Mouse (Mus musculus) embryonic facial prominence, embryonic 13.5 days (tissue): ENCODE data around the gene E130114P18Rik. TPM values are rescaled to one million over a fixed set of nuclear protein-coding genes. Genes with fewer than 3 reads are reported as not detected.
A peak's percentile ranks its signal among the peaks of the same experiment; 100 is the strongest.

Source experiments
- ATAC-seq: fragments of 200-750 bp; cut with Nextera tagmentation; 2 replicates; pipeline ENCODE4 v1.8.0; 2017; ENCODE audit warnings: low read depth; ENCODE audit not compliant: insufficient number of reproducible peaks, insufficient read depth, low FRiP score, low TSS enrichment
- H3K27ac ChIP-seq: fragments of 300-500 bp; sonication (generic); 2 replicates; pipeline ENCODE4 v1.5.1; 2015; ENCODE audit warnings: moderate library complexity, mild to moderate bottlenecking, inconsistent platforms
- H3K27me3 ChIP-seq: fragments of 300-500 bp; sonication (generic); 2 replicates; pipeline ENCODE4 v1.6.1; 2015; ENCODE audit warnings: mild to moderate bottlenecking, inconsistent platforms
- H3K36me3 ChIP-seq: fragments of 300-500 bp; sonication (generic); 2 replicates; pipeline ENCODE4 v1.6.1; 2015; ENCODE audit warnings: mild to moderate bottlenecking, inconsistent platforms
- H3K4me1 ChIP-seq: fragments of 300-500 bp; sonication (generic); 2 replicates; pipeline ENCODE4 v1.6.1; 2015; ENCODE audit warnings: inconsistent platforms
- H3K4me2 ChIP-seq: fragments of 300-500 bp; sonication (generic); 2 replicates; pipeline ENCODE4 v1.6.1; 2015; ENCODE audit warnings: moderate library complexity, mild to moderate bottlenecking, inconsistent platforms
- H3K4me3 ChIP-seq: fragments of 300-500 bp; sonication (generic); 2 replicates; pipeline ENCODE4 v1.5.1; 2015; ENCODE audit warnings: mild to moderate bottlenecking, inconsistent platforms
- H3K9ac ChIP-seq: fragments of 300-500 bp; sonication (generic); 2 replicates; pipeline ENCODE4 v1.6.1; 2015; ENCODE audit warnings: mild to moderate bottlenecking, inconsistent platforms
- H3K9me3 ChIP-seq: fragments of 300-500 bp; sonication (generic); 2 replicates; pipeline ENCODE4 v1.6.1; 2016; ENCODE audit warnings: inconsistent platforms
- WGBS: fragments of 180-500 bp; shearing (Covaris S2); methylation state at CpG from one replicate; pipeline ENCODE4 v1.1.7; 2015; ENCODE audit warnings: mixed read lengths; 5-methylcytosine and 5-hydroxymethylcytosine counted together
- polyA plus RNA-seq: library from polyadenylated mRNA; unstranded; fragments of >200 nt; fragmentation: Nextera tagmentation; extraction: Ambion mirVana; gene quantifications from 2 replicates; pipeline ENCODE4 v1.2.1, GENCODE M21; 2015

The E130114P18Rik gene
- polyA plus RNA-seq, 1 experiment from 2014 or later, result 5.0 TPM

GRCm38 (mm10) chr4:97758661-97759060 lies 19.2 kb downstream of the E130114P18Rik start:
- Histone ChIP-seq H3K4me1 (peaks cover 18% of the 10 kb centered on the region; the same call in 1 of the 2 replicates), H3K36me3 (no peaks in the 10 kb centered on the region), H3K9me3 (no peaks in the 10 kb centered on the region), H3K27ac (no peak overlapping the region), H3K4me3 (peak overlapping the region; percentile 57), H3K4me2 (peak overlapping the region; percentile 73), H3K27me3 (peaks cover 25% of the 10 kb centered on the region), H3K9ac (peak overlapping the region; percentile 77; the same call in 1 of the 2 replicates)
- ATAC-seq, result no peak
- WGBS, result 32% methylated on average over 3 of the region's 3 CpGs

DNA sequence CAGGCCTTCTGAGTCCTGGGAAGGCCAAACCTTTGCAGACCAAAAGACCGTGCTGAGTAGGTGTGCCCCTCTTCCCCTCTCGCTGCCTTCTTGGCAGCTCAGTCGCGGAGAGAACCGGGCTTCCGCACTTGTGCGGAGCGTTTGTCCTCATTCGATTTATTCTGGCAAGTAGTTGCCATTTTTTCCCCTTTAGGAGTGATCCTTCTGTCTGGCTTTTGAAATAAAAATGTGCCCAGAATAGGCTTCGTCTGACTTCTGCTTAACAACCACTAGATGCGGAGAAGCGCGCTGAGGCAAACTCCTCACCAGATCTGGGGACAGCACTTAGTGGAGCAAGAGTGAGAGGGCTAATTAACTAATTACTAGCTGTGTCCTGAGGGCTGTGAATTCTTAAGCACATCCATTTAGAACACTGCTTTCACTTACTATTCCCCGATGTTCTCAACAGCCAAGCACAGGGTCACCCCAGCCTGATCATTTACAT lies 19.9 kb downstream of the E130114P18Rik start:
- Histone ChIP-seq H3K4me2 (peak overlapping the region; percentile 73), H3K9me3 (no peaks in the 10 kb centered on the region), H3K36me3 (no peaks in the 10 kb centered on the region), H3K4me1 (peaks cover 18% of the 10 kb centered on the region; the same call in 1 of the 2 replicates), H3K27me3 (peaks cover 31% of the 10 kb centered on the region), H3K4me3 (peak overlapping the region; percentile 57), H3K9ac (peak overlapping the region; percentile 77), H3K27ac (peak overlapping the region; percentile 84)
- 2% methylated on average over 14 of the region's 14 CpGs for WGBS
- ATAC-seq, result 0 out of 2 replicates have a peak, but pooled peaks have one; percentile 52

GRCm38 (mm10) chr4:97757207-97757977 lies 20.5 kb downstream of the E130114P18Rik start:
- Histone ChIP-seq H3K27ac (peak overlapping the region; percentile 84), H3K4me1 (peaks cover 21% of the 10 kb centered on the region), H3K36me3 (no peaks in the 10 kb centered on the region), H3K9ac (peak overlapping the region; percentile 77), H3K4me3 (peak overlapping the region; percentile 57), H3K4me2 (peak overlapping the region; percentile 73), H3K27me3 (peaks cover 36% of the 10 kb centered on the region), H3K9me3 (no peaks in the 10 kb centered on the region)
- ATAC-seq, result no peak
- WGBS, result under 1% methylated on average over 38 of the region's 38 CpGs

- Histone ChIP-seq H3K4me3 (no peak overlapping the region), H3K27me3 (peaks cover 40% of the 10 kb centered on the region), H3K9ac (0 out of 2 replicates have a peak overlapping the region, but pooled peaks have one; percentile 1), H3K36me3 (no peaks in the 10 kb centered on the region), H3K27ac (no peak overlapping the region), H3K9me3 (no peaks in the 10 kb centered on the region), H3K4me1 (peaks cover 36% of the 10 kb centered on the region), H3K4me2 (no peak overlapping the region)
- ATAC-seq, result no peak
- 25% methylated on average over 12 of the region's 12 CpGs for WGBS
Observed at GRCm38 (mm10) chr4:97754241-97754640, 23.6 kb downstream of the E130114P18Rik start.

GRCm38 (mm10) chr4:97753521-97753920 lies 24.4 kb downstream of the E130114P18Rik start:
- no peak for ATAC-seq
- H3K4me3 ChIP-seq, result no peak overlapping the region
- H3K27ac ChIP-seq, result no peak overlapping the region
- peaks cover 40% of the 10 kb centered on the region for H3K27me3 ChIP-seq
- H3K4me1 ChIP-seq, result peaks cover 32% of the 10 kb centered on the region
- no peak overlapping the region for H3K4me2 ChIP-seq
- no peak overlapping the region for H3K9ac ChIP-seq
- no peaks in the 10 kb centered on the region for H3K36me3 ChIP-seq
- no peaks in the 10 kb centered on the region for H3K9me3 ChIP-seq
- WGBS, result 19% methylated on average over 1 of the region's 1 CpGs

DNA sequence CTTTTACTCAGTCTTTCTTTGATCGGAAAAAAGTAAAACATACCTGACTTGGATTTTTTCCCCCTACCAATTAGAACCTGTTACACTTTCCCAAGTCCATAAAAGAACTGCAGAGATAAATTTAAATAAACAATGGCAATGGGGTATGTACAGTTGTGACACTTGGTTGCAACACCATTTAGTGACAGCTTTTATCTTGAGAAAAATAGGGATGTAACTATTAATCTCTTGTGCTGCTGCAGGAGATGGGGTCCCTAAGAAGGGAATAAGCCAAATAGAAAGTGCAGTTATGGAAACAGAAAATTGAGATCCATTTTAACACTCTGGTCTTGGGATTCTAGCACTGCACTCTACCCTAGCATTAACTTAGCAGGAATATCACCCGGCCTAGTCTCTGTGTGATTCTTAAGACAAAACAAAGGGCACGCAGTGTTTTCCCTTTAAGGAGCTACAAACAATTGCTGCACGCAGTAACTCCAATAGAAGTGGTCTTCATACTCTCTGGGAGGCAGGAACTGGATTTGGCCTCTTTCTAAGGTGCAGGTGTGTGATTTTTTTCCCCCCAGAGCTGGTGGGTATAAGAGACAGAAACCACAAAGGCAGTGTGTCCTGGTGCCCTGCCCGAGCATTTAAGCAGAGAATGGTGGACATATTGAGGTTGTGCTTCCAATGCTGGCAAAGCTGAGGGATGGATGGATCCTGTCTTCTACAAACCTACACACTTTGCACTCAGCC lies 25.4 kb downstream of the E130114P18Rik start:
- no peaks in the 10 kb centered on the region for H3K9me3 ChIP-seq
- no peaks in the 10 kb centered on the region for H3K36me3 ChIP-seq
- peak overlapping the region; percentile 74; the same call in 1 of the 2 replicates for H3K27ac ChIP-seq
- 32% methylated on average over 5 of the region's 5 CpGs for WGBS
- H3K4me1 ChIP-seq, result peaks cover 26% of the 10 kb centered on the region
- peak overlapping the region; percentile 77; the same call in 1 of the 2 replicates for H3K9ac ChIP-seq
- H3K27me3 ChIP-seq, result peaks cover 40% of the 10 kb centered on the region
- ATAC-seq, result no peak
- peak overlapping the region; percentile 52 for H3K4me3 ChIP-seq
- H3K4me2 ChIP-seq, result peak overlapping the region; percentile 90

- H3K36me3 ChIP-seq, result no peaks in the 10 kb centered on the region
- H3K27me3 ChIP-seq, result peaks cover 40% of the 10 kb centered on the region
- ATAC-seq, result peak; percentile 53
- peaks cover 26% of the 10 kb centered on the region for H3K4me1 ChIP-seq
- no peaks in the 10 kb centered on the region for H3K9me3 ChIP-seq
- peak overlapping the region; percentile 90 for H3K4me2 ChIP-seq
- H3K4me3 ChIP-seq, result peak overlapping the region; percentile 52
- peak overlapping the region; percentile 74 for H3K27ac ChIP-seq
- peak overlapping the region; percentile 77 for H3K9ac ChIP-seq
- 2% methylated on average over 40 of the region's 40 CpGs for WGBS
Observed at GRCm38 (mm10) chr4:97751483-97752251, 26.2 kb downstream of the E130114P18Rik start.

- Histone ChIP-seq H3K4me2 (peak overlapping the region; percentile 90), H3K36me3 (no peaks in the 10 kb centered on the region), H3K27ac (peak overlapping the region; percentile 74), H3K4me3 (peak overlapping the region; percentile 52), H3K9ac (peak overlapping the region; percentile 77), H3K9me3 (no peaks in the 10 kb centered on the region), H3K4me1 (peaks cover 26% of the 10 kb centered on the region), H3K27me3 (peaks cover 38% of the 10 kb centered on the region)
- WGBS, result under 1% methylated on average over 20 of the region's 20 CpGs
- ATAC-seq, result peak; percentile 85
Observed at GRCm38 (mm10) chr4:97751030-97751482, 26.8 kb downstream of the E130114P18Rik start.

- WGBS, result 42% methylated on average over 4 of the region's 4 CpGs
- no peak for ATAC-seq
- no peak overlapping the region for H3K4me3 ChIP-seq
- peaks cover 30% of the 10 kb centered on the region for H3K4me1 ChIP-seq
- no peaks in the 10 kb centered on the region for H3K36me3 ChIP-seq
- no peak overlapping the region for H3K4me2 ChIP-seq
- H3K27ac ChIP-seq, result no peak overlapping the region
- H3K9me3 ChIP-seq, result no peaks in the 10 kb centered on the region
- peaks cover 33% of the 10 kb centered on the region for H3K27me3 ChIP-seq
- H3K9ac ChIP-seq, result no peak overlapping the region
Observed at GRCm38 (mm10) chr4:97750401-97750800, 27.5 kb downstream of the E130114P18Rik start.

- peaks cover 15% of the 10 kb centered on the region for H3K4me1 ChIP-seq
- no peaks in the 10 kb centered on the region for H3K36me3 ChIP-seq
- H3K9ac ChIP-seq, result peak overlapping the region; percentile 70
- WGBS, result 13% methylated on average over 19 of the region's 19 CpGs
- H3K27me3 ChIP-seq, result peaks cover 12% of the 10 kb centered on the region; the same call in 1 of the 2 replicates
- peak overlapping the region; percentile 43 for H3K4me3 ChIP-seq
- ATAC-seq, result no peak
- H3K27ac ChIP-seq, result no peak overlapping the region
- no peaks in the 10 kb centered on the region for H3K9me3 ChIP-seq
- H3K4me2 ChIP-seq, result peak overlapping the region; percentile 73
Observed at GRCm38 (mm10) chr4:97746106-97746900, 31.6 kb downstream of the E130114P18Rik start.
